Mouse (Mus musculus): ENCODE data around the gene Tnnc2.

DNA sequence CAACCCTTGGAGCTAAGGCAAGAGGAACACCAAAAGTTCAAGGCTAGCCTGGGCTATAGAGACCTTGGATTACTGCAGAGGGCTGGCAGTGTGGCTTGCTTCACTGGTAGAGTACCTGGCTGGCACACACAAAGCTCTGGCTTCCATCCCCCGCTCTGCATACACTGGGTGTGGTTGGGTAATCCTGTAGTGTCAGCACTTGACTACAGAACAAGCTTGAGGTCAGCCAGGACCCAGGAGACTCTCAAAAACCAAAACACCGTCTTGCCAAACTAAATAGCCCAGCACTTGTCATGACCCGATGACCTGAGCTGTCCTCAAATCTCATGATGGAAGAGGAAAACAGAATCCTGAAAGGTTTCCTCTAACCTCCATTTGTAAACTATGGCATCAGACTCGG is 10.7 kb upstream of the Tnnc2 start:
- TF ChIP-seq POLR2A (IDR thresholded peaks at IDR 0.05; ENCODE audit: borderline replicate concordance, low read depth, low read length), result no peak
- no peak for TF ChIP-seq CTCF (IDR thresholded peaks at IDR 0.05; ENCODE audit: low read depth, low read length)

Measured in bone marrow macrophage, adult 2 months (primary cell).